In the genomic region with DNA sequence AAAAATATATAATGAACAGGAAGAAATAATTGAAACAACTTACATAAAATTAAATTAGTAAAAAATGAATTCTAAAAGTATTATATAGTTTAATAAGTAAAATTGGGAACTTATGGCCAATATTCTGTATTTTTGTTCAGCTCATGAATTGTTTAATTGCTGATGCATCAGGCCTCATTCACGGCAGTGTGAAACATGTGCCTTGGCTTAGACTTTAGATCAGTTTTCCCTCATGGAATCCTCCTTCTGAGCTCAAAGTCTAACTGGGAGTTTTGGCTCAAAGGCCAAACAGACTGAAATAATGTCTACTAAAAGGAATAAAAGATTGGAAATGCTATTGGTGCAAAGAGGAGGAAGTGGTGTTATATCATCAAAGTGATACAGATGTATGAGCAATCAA, we compare ENCODE assay signal across 22 mouse cellular contexts. TPM values are rescaled to one million over a fixed set of nuclear protein-coding genes. Genes with fewer than 3 reads are reported as not detected.
DNase-seq lines count a peak whose midpoint lies in the region; ATAC-seq and TF ChIP-seq lines count a peak whose summit lies in the region.
"Had no signal": no experiment of that assay in that cellular context is flagged by ENCODE, and none has a peak within 500 bp of the region (broad histone marks: within the 10 kb centered on the region; RNA-seq: fewer than 3 reads in every experiment).

No protein-coding gene starts in this region.

- ATAC-seq in kidney, embryonic 16.5 days (ENCODE audit: low FRiP score, low TSS enrichment) = no peak
- no peak for ATAC-seq in kidney, embryonic 15.5 days (replicated peaks; ENCODE audit: low FRiP score)
- ATAC-seq: forebrain, embryonic 14.5 days had no signal

- WGBS in kidney, adult 2 months = 54% methylated on average over 1 of the region's 1 CpGs
- WGBS in kidney, embryonic 16.5 days = 79% methylated on average over 1 of the region's 1 CpGs
- WGBS in kidney, embryonic 15.5 days = 79% methylated on average over 1 of the region's 1 CpGs

- no peaks in the 10 kb centered on the region for H3K9me3 ChIP-seq in kidney, embryonic 16.5 days (ENCODE audit: low read length)
- no peaks in the 10 kb centered on the region for H3K9me3 ChIP-seq in kidney, embryonic 15.5 days (replicated peaks)
- H3K9me3 ChIP-seq: embryonic facial prominence, embryonic 13.5 days; embryonic facial prominence, embryonic 15.5 days; forebrain, embryonic 10.5 days; forebrain, embryonic 12.5 days had no signal

- peak; percentile 82 for DNase-seq in kidney, adult 2 months
- DNase-seq in kidney, adult 9 months = peak; percentile 83
- no peak for DNase-seq in kidney, postnatal 4 days
- peak; percentile 37 to 41 for DNase-seq in kidney, postnatal 25 days
- DNase-seq: adrenal gland, adult 2 months; adrenal gland, postnatal 10 days; adrenal gland, postnatal 25 days; cerebellum, adult 11 months; cerebellum, adult 18-20 months; cerebellum, adult 8-10 months; cerebellum, adult 9-11 months; cerebellum, postnatal 14 days; cerebellum, postnatal 36 days; embryo, embryonic 11 days had no signal

- no peaks in the 10 kb centered on the region for H3K27me3 ChIP-seq in kidney, adult 2 months (replicated peaks; ENCODE audit: control insufficient read depth, insufficient read depth, low read length)
- H3K27me3 ChIP-seq in kidney, embryonic 16.5 days (ENCODE audit: insufficient read depth, low read length) = peaks cover 16% of the 10 kb centered on the region
- H3K27me3 ChIP-seq in kidney, embryonic 15.5 days = peaks cover 27% of the 10 kb centered on the region

- H3K4me3 ChIP-seq in kidney, adult 2 months (ENCODE audit: insufficient read depth, low read depth, low read length) = no peak overlapping the region
- H3K4me3 ChIP-seq in kidney, embryonic 16.5 days (ENCODE audit: low read length) = no peak overlapping the region
- no peak overlapping the region for H3K4me3 ChIP-seq in kidney, embryonic 15.5 days (replicated peaks)
- H3K4me3 ChIP-seq: embryonic facial prominence, embryonic 13.5 days; embryonic facial prominence, embryonic 15.5 days; erythroblast, embryonic 14.5 days; forebrain, embryonic 10.5 days; forebrain, embryonic 12.5 days had no signal

- no peak overlapping the region for H3K4me2 ChIP-seq in kidney, embryonic 16.5 days (replicated peaks; ENCODE audit: low read depth, low read length)
- no peak overlapping the region for H3K4me2 ChIP-seq in kidney, embryonic 15.5 days
- H3K4me2 ChIP-seq: embryonic facial prominence, embryonic 13.5 days; embryonic facial prominence, embryonic 15.5 days; forebrain, embryonic 12.5 days had no signal

- no peak for TF ChIP-seq POLR2A in kidney, adult 2 months (IDR thresholded peaks at IDR 0.05; ENCODE audit: low read depth, low read length)

- H3K36me3 ChIP-seq in kidney, adult 2 months (ENCODE audit: control insufficient read depth, insufficient read depth, low read length) = no peaks in the 10 kb centered on the region
- no peaks in the 10 kb centered on the region for H3K36me3 ChIP-seq in kidney, embryonic 16.5 days (ENCODE audit: insufficient read depth, low read length)
- H3K36me3 ChIP-seq in kidney, embryonic 15.5 days = no peaks in the 10 kb centered on the region
- H3K36me3 ChIP-seq: embryonic facial prominence, embryonic 13.5 days; embryonic facial prominence, embryonic 15.5 days; forebrain, embryonic 10.5 days; forebrain, embryonic 12.5 days had no signal

- no peak overlapping the region for H3K27ac ChIP-seq in kidney, adult 2 months (ENCODE audit: insufficient read depth, low read depth, low read length)
- H3K27ac ChIP-seq in kidney, embryonic 16.5 days (ENCODE audit: low read length) = no peak overlapping the region
- H3K27ac ChIP-seq in kidney, embryonic 15.5 days = no peak overlapping the region
- H3K27ac ChIP-seq: embryonic facial prominence, embryonic 13.5 days; embryonic facial prominence, embryonic 15.5 days; forebrain, embryonic 10.5 days; forebrain, embryonic 12.5 days had no signal

- no peak for TF ChIP-seq CTCF in kidney, adult 2 months (conservative IDR thresholded peaks at IDR 0.05; ENCODE audit: insufficient read depth, insufficient read length, low read depth, low read length)

- H3K9ac ChIP-seq in kidney, embryonic 16.5 days (replicated peaks; ENCODE audit: low read length) = no peak overlapping the region
- no peak overlapping the region for H3K9ac ChIP-seq in kidney, embryonic 15.5 days
- H3K9ac ChIP-seq: embryonic facial prominence, embryonic 13.5 days; embryonic facial prominence, embryonic 15.5 days; forebrain, embryonic 12.5 days had no signal

- peaks cover 15% of the 10 kb centered on the region for H3K4me1 ChIP-seq in kidney, adult 2 months (ENCODE audit: control insufficient read depth, insufficient read depth, low read length)
- H3K4me1 ChIP-seq in kidney, embryonic 16.5 days (ENCODE audit: insufficient read depth, low read length) = peaks cover 10% of the 10 kb centered on the region; the same call in 1 of the 2 replicates
- H3K4me1 ChIP-seq in kidney, embryonic 15.5 days = peaks cover 11% of the 10 kb centered on the region

RNA-seq across cellular contexts. Expression of a gene that starts 2.7 kb away (rescaled TPM):
- polyA plus RNA-seq in kidney, adult 2 months (2012; rRNA removed) = 17.9 and 21.0 TPM in 2 replicates
- polyA plus RNA-seq in kidney, embryonic 16.5 days (2015; fragmentation: Nextera tagmentation; extraction: Ambion mirVana) = 11.4 and 13.6 TPM in 2 replicates
- 9.8 and 12.7 TPM in 2 replicates for polyA plus RNA-seq in kidney, embryonic 15.5 days (2015; fragmentation: Nextera tagmentation; extraction: Ambion mirVana)
- polyA plus RNA-seq: erythroblast, embryonic 14.5 days had no signal

Comparison
In these comparisons a context has a peak if more than half of its experiments do, and no peak if none do; other contexts are left out.
1. DNase-seq: peak in kidney, adult 2 months (single experiment), kidney, adult 9 months (single experiment) and kidney, postnatal 25 days (2 of 2); none in kidney, postnatal 4 days (0 of 2).